16 mouse cellular contexts compared by ENCODE assay signal in the genomic region with DNA sequence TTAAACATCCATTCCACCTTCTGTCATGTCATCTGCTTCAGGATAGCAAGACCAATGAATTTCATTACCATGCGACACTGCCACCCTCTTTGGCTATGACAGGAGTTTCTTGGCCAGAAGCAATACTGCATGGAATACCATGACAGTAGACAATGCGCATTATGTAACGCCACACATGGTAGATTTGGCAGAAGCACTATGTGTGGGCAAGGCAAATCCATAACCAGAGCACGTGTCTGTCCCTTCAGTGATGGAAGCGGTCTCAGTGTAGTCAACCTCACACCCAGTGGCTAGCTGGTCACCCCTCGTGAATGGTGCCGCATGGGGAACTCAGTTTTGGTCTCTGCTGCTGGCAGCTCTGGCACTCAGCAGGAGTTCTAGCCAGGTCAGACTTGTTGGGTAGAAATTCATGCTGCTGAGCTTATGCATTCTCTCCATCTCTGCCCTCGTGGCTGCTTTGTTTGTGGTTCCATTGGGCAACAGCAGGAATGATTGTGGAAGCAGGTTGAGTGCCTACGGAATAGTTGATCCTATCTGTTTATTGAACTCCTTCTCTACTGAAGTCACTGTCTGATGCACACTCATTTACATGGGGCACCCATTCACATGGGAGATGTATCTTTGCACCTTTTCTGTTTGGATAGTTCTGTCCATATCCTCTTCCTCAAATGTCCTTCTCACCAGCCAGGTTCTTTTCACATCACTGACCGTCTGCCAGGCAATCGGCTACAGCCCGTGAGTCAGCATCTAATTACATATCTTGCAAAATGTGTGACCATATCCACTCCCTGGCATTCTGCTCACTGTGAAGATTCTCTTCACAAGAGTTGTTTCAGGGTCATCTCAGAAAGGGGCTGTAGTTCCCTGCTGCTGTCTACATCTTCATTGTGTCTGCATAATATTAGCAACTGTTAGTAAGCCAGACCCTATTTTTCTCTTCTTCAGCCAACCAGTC.
"Had no signal": no experiment of that assay in that cellular context is flagged by ENCODE, and none has a peak within 500 bp of the region (broad histone marks: within the 10 kb centered on the region; RNA-seq: fewer than 3 reads in every experiment).

No protein-coding gene starts in this region.

- H3K4me1 ChIP-seq: liver, embryonic 13.5 days; midbrain, embryonic 13.5 days had no signal

- H3K27me3 ChIP-seq: liver, embryonic 13.5 days; midbrain, embryonic 13.5 days had no signal

- H3K4me2 ChIP-seq: liver, embryonic 13.5 days; lung, embryonic 14.5 days; midbrain, embryonic 13.5 days had no signal

- H3K36me3 ChIP-seq: liver, embryonic 13.5 days had no signal

- H3K9ac ChIP-seq: liver, embryonic 13.5 days; lung, embryonic 14.5 days; midbrain, embryonic 13.5 days had no signal

- H3K27ac ChIP-seq: layer of hippocampus, adult 2 months; left cerebral cortex, adult 2 months; liver, embryonic 13.5 days; macrophage; midbrain, embryonic 13.5 days; stomach, postnatal 0 days had no signal

- DNase-seq: kidney, adult 11 months; kidney, adult 9 months; kidney, postnatal 14 days; kidney, postnatal 4 days; liver, embryonic 13.5 days; lung, embryonic 14.5 days; right cerebral cortex, adult 18-20 months; right cerebral cortex, postnatal 14 days; right cerebral cortex, postnatal 4 days; thymus, postnatal 25 days had no signal

- H3K9me3 ChIP-seq: liver, embryonic 13.5 days; midbrain, embryonic 13.5 days had no signal

- H3K4me3 ChIP-seq: layer of hippocampus, adult 2 months; left cerebral cortex, adult 2 months; liver, embryonic 13.5 days; midbrain, embryonic 13.5 days had no signal

- ATAC-seq: lung, postnatal 0 days; midbrain, embryonic 13.5 days had no signal
